17 mouse cellular contexts compared by ENCODE assay signal in the genomic region with DNA sequence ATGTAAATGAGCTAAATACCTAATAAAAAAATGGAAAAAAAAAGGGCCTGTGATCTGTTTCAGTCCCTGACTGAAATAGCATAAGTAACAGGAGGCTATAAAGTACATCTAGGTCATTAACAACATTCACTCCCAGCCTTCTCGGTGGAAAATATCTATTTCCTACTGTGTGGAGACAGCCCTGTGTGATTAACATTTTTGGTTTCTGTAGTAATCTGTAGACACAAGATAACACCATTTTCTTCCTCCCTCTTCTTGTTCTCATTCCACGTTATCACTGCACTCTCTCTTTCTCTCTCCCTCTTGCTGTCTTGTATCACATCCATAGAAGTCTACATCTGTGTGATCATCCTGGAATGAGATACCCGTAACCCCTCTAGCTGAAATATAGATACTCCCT.
"Had no signal": no experiment of that assay in that cellular context is flagged by ENCODE, and none has a peak within 500 bp of the region (broad histone marks: within the 10 kb centered on the region; RNA-seq: fewer than 3 reads in every experiment).

No protein-coding gene starts in this region.

- H3K4me3 ChIP-seq: neural tube, embryonic 12.5 days; neural tube, embryonic 13.5 days; neural tube, embryonic 15.5 days; stomach, embryonic 15.5 days had no signal

- H3K27me3 ChIP-seq: neural tube, embryonic 12.5 days; neural tube, embryonic 13.5 days; neural tube, embryonic 15.5 days; stomach, embryonic 15.5 days had no signal

- H3K36me3 ChIP-seq: neural tube, embryonic 12.5 days; neural tube, embryonic 13.5 days; neural tube, embryonic 15.5 days; stomach, embryonic 15.5 days had no signal

- H3K27ac ChIP-seq: neural tube, embryonic 12.5 days; neural tube, embryonic 13.5 days; neural tube, embryonic 15.5 days; stomach, embryonic 15.5 days; stomach, postnatal 0 days had no signal

- H3K4me1 ChIP-seq: neural tube, embryonic 12.5 days; neural tube, embryonic 13.5 days; neural tube, embryonic 15.5 days; stomach, embryonic 15.5 days had no signal

- H3K9me3 ChIP-seq: neural tube, embryonic 12.5 days; neural tube, embryonic 13.5 days; neural tube, embryonic 15.5 days; stomach, embryonic 15.5 days had no signal

- H3K9ac ChIP-seq: neural tube, embryonic 12.5 days; neural tube, embryonic 13.5 days; neural tube, embryonic 15.5 days; stomach, embryonic 15.5 days had no signal

- DNase-seq: retina, postnatal 1 day; right cerebral cortex, adult 18-20 months; right cerebral cortex, postnatal 14 days; right cerebral cortex, postnatal 25 days; right cerebral cortex, postnatal 4 days; spleen, adult 18-20 months; thymus, adult 18-20 months; thymus, adult 2 months; thymus, postnatal 14 days; thymus, postnatal 25 days; thymus, postnatal 36 days; thymus, postnatal 4 days had no signal
